Mouse (Mus musculus): Measurements from ENCODE around the gene Insc.

DNA sequence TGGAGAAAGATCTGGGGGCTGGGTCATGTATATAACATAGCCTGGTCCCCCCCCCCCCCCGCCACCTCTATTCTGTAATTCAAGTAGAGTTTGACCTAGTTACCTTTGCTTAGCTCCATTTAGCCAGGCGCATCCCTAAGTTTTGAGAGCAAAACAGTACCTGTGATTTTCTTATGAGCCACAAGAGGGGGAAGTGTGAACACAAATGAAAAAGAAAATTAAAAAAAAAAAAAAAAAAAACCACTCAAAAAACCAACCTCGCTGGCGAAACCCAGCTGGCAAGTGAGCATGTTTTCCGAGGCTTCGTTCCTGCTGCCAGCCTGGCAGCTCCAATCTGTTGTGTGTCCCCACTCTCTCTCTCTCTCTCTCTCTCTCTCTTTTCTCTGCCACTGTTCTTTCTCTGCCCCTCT lies 130.5 kb downstream of the Insc start:
- TF ChIP-seq POLR2A (IDR thresholded peaks at IDR 0.05; ENCODE audit: low read depth, low read length) (no peak), CTCF (IDR thresholded peaks at IDR 0.05; ENCODE audit: borderline replicate concordance, insufficient read depth, low read length) (no peak)

All from embryonic fibroblast, embryonic 13.5 days (primary cell).